Mouse (Mus musculus): ENCODE results near the gene Cpn1. TPM values are rescaled to one million over a fixed set of nuclear protein-coding genes. Genes with fewer than 3 reads are reported as not detected.

Cpn1 gene
- polyA plus RNA-seq, 1 experiment from 2014 or later: 0.14 TPM

GRCm38 (mm10) chr19:43939769-43940689 lies 46.3 kb downstream of the Cpn1 start, which contains the start of gene Dnmbp:
TSS of gene Dnmbp (minus strand) at chr19:43940191.
- peaks cover 2% of the 10 kb centered on the region; the same call in 1 of the 2 replicates for H3K4me1 ChIP-seq (ENCODE audit: control insufficient read depth, insufficient read depth, low read length)
- H3K9ac ChIP-seq (ENCODE audit: low read length): peak within 1 kb of the TSS; percentile 81
- DNase-seq (ENCODE audit: low spot score, missing footprints) (peak; percentile 98), ATAC-seq (ENCODE audit: low FRiP score) (peak; percentile 91)
- 4% methylated on average over 74 of the region's 94 CpGs for WGBS
- no peaks in the 10 kb centered on the region for H3K9me3 ChIP-seq (ENCODE audit: control insufficient read depth, low read length)
- H3K36me3 ChIP-seq (ENCODE audit: control insufficient read depth, insufficient read depth, low read length): no peaks in the 10 kb centered on the region
- H3K27ac ChIP-seq (ENCODE audit: low read depth, low read length): no peak within 1 kb of the TSS
- H3K27me3 ChIP-seq (ENCODE audit: control insufficient read depth, insufficient read depth, low read length): no peaks in the 10 kb centered on the region
- peak within 1 kb of the TSS; percentile 76 for H3K4me3 ChIP-seq (ENCODE audit: low read depth, low read length)
- H3K4me2 ChIP-seq: peak within 1 kb of the TSS; percentile 75

- H3K4me2 ChIP-seq: peak overlapping the region; percentile 75
- no peak for DNase-seq (ENCODE audit: low spot score, missing footprints)
- WGBS: 34% methylated on average over 16 of the region's 16 CpGs
- H3K9me3 ChIP-seq (ENCODE audit: control insufficient read depth, low read length): no peaks in the 10 kb centered on the region
- H3K36me3 ChIP-seq (ENCODE audit: control insufficient read depth, insufficient read depth, low read length): no peaks in the 10 kb centered on the region
- H3K4me3 ChIP-seq (ENCODE audit: low read depth, low read length): peak overlapping the region; percentile 76
- no peak for ATAC-seq (ENCODE audit: low FRiP score)
- H3K27me3 ChIP-seq (ENCODE audit: control insufficient read depth, insufficient read depth, low read length): no peaks in the 10 kb centered on the region
- peak overlapping the region; percentile 81 for H3K9ac ChIP-seq (ENCODE audit: low read length)
- peaks cover 2% of the 10 kb centered on the region; the same call in 1 of the 2 replicates for H3K4me1 ChIP-seq (ENCODE audit: control insufficient read depth, insufficient read depth, low read length)
- no peak overlapping the region for H3K27ac ChIP-seq (ENCODE audit: low read depth, low read length)
Observed at GRCm38 (mm10) chr19:43939171-43939768, 47.1 kb downstream of the Cpn1 start.

- Histone ChIP-seq H3K4me1 (ENCODE audit: control insufficient read depth, insufficient read depth, low read length) (peaks cover 2% of the 10 kb centered on the region; the same call in 1 of the 2 replicates), H3K9ac (ENCODE audit: low read length) (no peak overlapping the region), H3K4me2 (no peak overlapping the region), H3K4me3 (ENCODE audit: low read depth, low read length) (no peak overlapping the region), H3K36me3 (ENCODE audit: control insufficient read depth, insufficient read depth, low read length) (no peaks in the 10 kb centered on the region), H3K27ac (ENCODE audit: low read depth, low read length) (no peak overlapping the region), H3K27me3 (ENCODE audit: control insufficient read depth, insufficient read depth, low read length) (no peaks in the 10 kb centered on the region), H3K9me3 (ENCODE audit: control insufficient read depth, low read length) (no peaks in the 10 kb centered on the region)
- 50% methylated on average over 11 of the region's 11 CpGs for WGBS
- no peak for DNase-seq (ENCODE audit: low spot score, missing footprints)
- no peak for ATAC-seq (ENCODE audit: low FRiP score)
Observed at GRCm38 (mm10) chr19:43938355-43938754, 48.0 kb downstream of the Cpn1 start.

- 91% methylated on average over 6 of the region's 6 CpGs for WGBS
Observed at GRCm38 (mm10) chr19:43930926-43931325, 55.4 kb downstream of the Cpn1 start.

GRCm38 (mm10) chr19:43930366-43930765 lies 56.0 kb downstream of the Cpn1 start:
- H3K9ac ChIP-seq (ENCODE audit: low read length): peak overlapping the region; percentile 16; the same call in 1 of the 2 replicates
- DNase-seq (ENCODE audit: low spot score, missing footprints) (no peak), ATAC-seq (ENCODE audit: low FRiP score) (no peak)
- H3K4me1 ChIP-seq (ENCODE audit: control insufficient read depth, insufficient read depth, low read length): peaks cover 8% of the 10 kb centered on the region
- no peaks in the 10 kb centered on the region for H3K27me3 ChIP-seq (ENCODE audit: control insufficient read depth, insufficient read depth, low read length)
- no peak overlapping the region for H3K27ac ChIP-seq (ENCODE audit: low read depth, low read length)
- no peaks in the 10 kb centered on the region for H3K36me3 ChIP-seq (ENCODE audit: control insufficient read depth, insufficient read depth, low read length)
- WGBS: 54% methylated on average over 7 of the region's 7 CpGs
- no peak overlapping the region for H3K4me2 ChIP-seq
- no peak overlapping the region for H3K4me3 ChIP-seq (ENCODE audit: low read depth, low read length)
- no peaks in the 10 kb centered on the region for H3K9me3 ChIP-seq (ENCODE audit: control insufficient read depth, low read length)

More at GRCm38 (mm10) chr19:43930926-43931325, 55.4 kb downstream of the Cpn1 start:
- H3K36me3 ChIP-seq (ENCODE audit: control insufficient read depth, insufficient read depth, low read length): no peaks in the 10 kb centered on the region
- H3K27me3 ChIP-seq (ENCODE audit: control insufficient read depth, insufficient read depth, low read length): no peaks in the 10 kb centered on the region
- no peak overlapping the region for H3K9ac ChIP-seq (ENCODE audit: low read length)
- no peak overlapping the region for H3K27ac ChIP-seq (ENCODE audit: low read depth, low read length)
- H3K4me2 ChIP-seq: no peak overlapping the region
- H3K4me1 ChIP-seq (ENCODE audit: control insufficient read depth, insufficient read depth, low read length): peaks cover 8% of the 10 kb centered on the region
- H3K4me3 ChIP-seq (ENCODE audit: low read depth, low read length): no peak overlapping the region
- ATAC-seq (ENCODE audit: low FRiP score): no peak
- no peak for DNase-seq (ENCODE audit: low spot score, missing footprints)
- no peaks in the 10 kb centered on the region for H3K9me3 ChIP-seq (ENCODE audit: control insufficient read depth, low read length)

GRCm38 (mm10) chr19:43929869-43930268 lies 56.5 kb downstream of the Cpn1 start:
- ATAC-seq (ENCODE audit: low FRiP score) (no peak), DNase-seq (ENCODE audit: low spot score, missing footprints) (no peak)
- Histone ChIP-seq H3K9me3 (ENCODE audit: control insufficient read depth, low read length) (no peaks in the 10 kb centered on the region), H3K27me3 (ENCODE audit: control insufficient read depth, insufficient read depth, low read length) (no peaks in the 10 kb centered on the region), H3K9ac (ENCODE audit: low read length) (peak overlapping the region; percentile 16; the same call in 1 of the 2 replicates), H3K4me3 (ENCODE audit: low read depth, low read length) (no peak overlapping the region), H3K4me2 (no peak overlapping the region), H3K4me1 (ENCODE audit: control insufficient read depth, insufficient read depth, low read length) (peaks cover 8% of the 10 kb centered on the region), H3K27ac (ENCODE audit: low read depth, low read length) (no peak overlapping the region), H3K36me3 (ENCODE audit: control insufficient read depth, insufficient read depth, low read length) (no peaks in the 10 kb centered on the region)
- 21% methylated on average over 11 of the region's 11 CpGs for WGBS

- Histone ChIP-seq H3K36me3 (ENCODE audit: control insufficient read depth, insufficient read depth, low read length) (no peaks in the 10 kb centered on the region), H3K9me3 (ENCODE audit: control insufficient read depth, low read length) (no peaks in the 10 kb centered on the region), H3K4me2 (no peak overlapping the region), H3K27me3 (ENCODE audit: control insufficient read depth, insufficient read depth, low read length) (no peaks in the 10 kb centered on the region), H3K4me1 (ENCODE audit: control insufficient read depth, insufficient read depth, low read length) (peaks cover 8% of the 10 kb centered on the region), H3K27ac (ENCODE audit: low read depth, low read length) (no peak overlapping the region), H3K4me3 (ENCODE audit: low read depth, low read length) (no peak overlapping the region), H3K9ac (ENCODE audit: low read length) (no peak overlapping the region)
- ATAC-seq (ENCODE audit: low FRiP score): no peak
- DNase-seq (ENCODE audit: low spot score, missing footprints): no peak
- WGBS: 86% methylated on average over 5 of the region's 5 CpGs
Observed at GRCm38 (mm10) chr19:43927967-43928366, 58.4 kb downstream of the Cpn1 start.

GRCm38 (mm10) chr19:43927057-43927456 lies 59.3 kb downstream of the Cpn1 start:
- Histone ChIP-seq H3K9me3 (ENCODE audit: control insufficient read depth, low read length) (no peaks in the 10 kb centered on the region), H3K9ac (ENCODE audit: low read length) (no peak overlapping the region), H3K4me1 (ENCODE audit: control insufficient read depth, insufficient read depth, low read length) (peaks cover 8% of the 10 kb centered on the region), H3K4me3 (ENCODE audit: low read depth, low read length) (no peak overlapping the region), H3K36me3 (ENCODE audit: control insufficient read depth, insufficient read depth, low read length) (no peaks in the 10 kb centered on the region), H3K4me2 (no peak overlapping the region), H3K27ac (ENCODE audit: low read depth, low read length) (no peak overlapping the region), H3K27me3 (ENCODE audit: control insufficient read depth, insufficient read depth, low read length) (no peaks in the 10 kb centered on the region)
- ATAC-seq (ENCODE audit: low FRiP score) (no peak), DNase-seq (ENCODE audit: low spot score, missing footprints) (no peak)
- 84% methylated on average over 10 of the region's 10 CpGs for WGBS
